Mouse (Mus musculus) liver, postnatal 0 days (tissue): Measurements from ENCODE around the gene Map1b. TPM values are rescaled to one million over a fixed set of nuclear protein-coding genes. Genes with fewer than 3 reads are reported as not detected.

Source experiments
- ATAC-seq: fragments of 200-750 bp; cut with Nextera tagmentation; 2 replicates; pipeline ENCODE4 v1.8.0; 2017; ENCODE audit warnings: mild to moderate bottlenecking, moderate library complexity
- DNase-seq: peaks from one replicate; pipeline ENCODE4 v3.0.0-alpha.2; 2016
- H3K27ac ChIP-seq: fragments of 300-500 bp; sonication (generic); 2 replicates; pipeline ENCODE4 v1.5.1; 2014; ENCODE audit warnings: antibody characterized with exemption, moderate library complexity, mild to moderate bottlenecking, low read depth
- H3K27me3 ChIP-seq: fragments of 300-500 bp; sonication (generic); 2 replicates; pipeline ENCODE4 v1.6.1; 2014; ENCODE audit warnings: low read length, control low read depth, mixed read lengths; ENCODE audit not compliant: insufficient read depth
- H3K36me3 ChIP-seq: fragments of 300-500 bp; sonication (generic); replicated peaks from 2 replicates; pipeline ENCODE4 v1.6.1; 2014; ENCODE audit warnings: mild to moderate bottlenecking, control low read depth, low read length, moderate library complexity, mixed read lengths; ENCODE audit not compliant: insufficient read depth
- H3K4me1 ChIP-seq: fragments of 300-500 bp; sonication (generic); 2 replicates; pipeline ENCODE4 v1.6.1; 2014; ENCODE audit warnings: antibody characterized with exemption, mild to moderate bottlenecking, control low read depth; ENCODE audit not compliant: insufficient read depth
- H3K4me2 ChIP-seq: fragments of 300-500 bp; sonication (generic); 2 replicates; pipeline ENCODE4 v1.6.1; 2014; ENCODE audit warnings: low read depth, mild to moderate bottlenecking, low read length, moderate library complexity, mixed read lengths
- H3K4me3 ChIP-seq: fragments of 300-500 bp; sonication (generic); 2 replicates; pipeline ENCODE4 v1.5.1; 2014; ENCODE audit warnings: low read depth, low read length
- H3K9ac ChIP-seq: fragments of 300-500 bp; sonication (generic); replicated peaks from 2 replicates; pipeline ENCODE4 v1.6.1; 2014; ENCODE audit warnings: mild to moderate bottlenecking, moderate library complexity
- H3K9me3 ChIP-seq: fragments of 300-500 bp; sonication (generic); 2 replicates; pipeline ENCODE4 v1.6.1; 2016; ENCODE audit warnings: mild to moderate bottlenecking, control low read depth, low read length, mixed read lengths
- CTCF ChIP-seq: sonication (generic); IDR thresholded peaks from 2 replicates; pipeline ENCODE4 v1.5.1; 2016; ENCODE audit warnings: antibody characterized with exemption, low read depth
- EP300 ChIP-seq: IDR thresholded peaks from 2 replicates; pipeline ENCODE4 v1.6.1; 2016; ENCODE audit warnings: antibody characterized with exemption, low read depth, mild to moderate bottlenecking
- WGBS: fragments of 180-500 bp; shearing (Covaris S2); extraction: QIAGEN DNeasy Blood & Tissue Kit; methylation state at CpG from one replicate; pipeline ENCODE4 v1.1.7; 2014; ENCODE audit not compliant: insufficient replicate concordance; 5-methylcytosine and 5-hydroxymethylcytosine counted together
- polyA plus RNA-seq: library from polyadenylated mRNA; unstranded; fragments of >200 nt; fragmentation: Nextera tagmentation; extraction: Ambion mirVana; gene quantifications from 2 replicates; pipeline ENCODE4 v1.2.1, GENCODE M21; 2015

Gene Map1b
- polyA plus RNA-seq, 1 experiment from 2014 or later: 1.2 TPM

- H3K27ac ChIP-seq: no peak overlapping the region
- H3K4me3 ChIP-seq: no peak overlapping the region
- no peaks in the 10 kb centered on the region for H3K4me1 ChIP-seq
- DNase-seq (no peak), ATAC-seq (no peak)
- H3K36me3 ChIP-seq: no peaks in the 10 kb centered on the region
- H3K27me3 ChIP-seq: no peaks in the 10 kb centered on the region
- no peaks in the 10 kb centered on the region for H3K9me3 ChIP-seq
- 79% methylated on average over 9 of the region's 9 CpGs for WGBS
- H3K4me2 ChIP-seq: no peak overlapping the region
- no peak overlapping the region for H3K9ac ChIP-seq
- no peak for TF ChIP-seq EP300
- no peak for TF ChIP-seq CTCF
Observed at GRCm38 (mm10) chr13:99434494-99434893, 81.8 kb downstream of the Map1b start.

GRCm38 (mm10) chr13:99433068-99434008 lies 83.0 kb downstream of the Map1b start:
- Histone ChIP-seq H3K27ac (no peak overlapping the region), H3K4me2 (no peak overlapping the region), H3K4me1 (no peaks in the 10 kb centered on the region), H3K36me3 (no peaks in the 10 kb centered on the region), H3K9me3 (no peaks in the 10 kb centered on the region), H3K9ac (no peak overlapping the region), H3K27me3 (no peaks in the 10 kb centered on the region), H3K4me3 (no peak overlapping the region)
- TF ChIP-seq CTCF (no peak), EP300 (no peak)
- 80% methylated on average over 29 of the region's 29 CpGs for WGBS
- ATAC-seq (no peak), DNase-seq (no peak)

- 78% methylated on average over 13 of the region's 13 CpGs for WGBS
- no peaks in the 10 kb centered on the region for H3K9me3 ChIP-seq
- no peak overlapping the region for H3K4me3 ChIP-seq
Observed at GRCm38 (mm10) chr13:99423581-99423980, 92.8 kb downstream of the Map1b start.

DNA sequence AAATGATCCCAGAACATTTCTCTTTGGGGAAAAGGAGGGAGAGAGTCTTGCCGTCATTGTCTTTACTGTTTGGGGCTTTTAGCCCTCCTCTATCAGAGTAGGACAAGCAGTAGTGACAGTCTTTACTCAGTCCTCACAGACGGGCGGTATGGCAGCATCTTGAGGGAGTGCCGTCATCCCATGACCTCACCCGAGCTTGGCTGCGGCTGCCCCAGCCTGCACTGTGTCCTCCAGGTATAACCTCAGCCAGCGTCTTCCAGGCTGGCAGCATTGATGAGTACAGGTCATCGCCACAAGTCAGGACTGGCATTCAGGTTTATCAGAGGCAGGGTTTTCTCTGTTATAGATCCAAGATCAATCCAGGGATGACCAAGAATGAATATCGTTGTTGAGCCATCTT lies 99.7 kb downstream of the Map1b start:
- TF ChIP-seq CTCF (no peak), EP300 (no peak)
- no peak for ATAC-seq
- H3K4me2 ChIP-seq: no peak overlapping the region
- 76% methylated on average over 9 of the region's 9 CpGs for WGBS
- no peak for DNase-seq
- H3K9ac ChIP-seq: no peak overlapping the region
- no peaks in the 10 kb centered on the region for H3K4me1 ChIP-seq
- no peak overlapping the region for H3K27ac ChIP-seq
- H3K27me3 ChIP-seq: no peaks in the 10 kb centered on the region
- no peak overlapping the region for H3K4me3 ChIP-seq
- no peaks in the 10 kb centered on the region for H3K9me3 ChIP-seq
- peaks cover 9% of the 10 kb centered on the region for H3K36me3 ChIP-seq

More at GRCm38 (mm10) chr13:99423581-99423980, 92.8 kb downstream of the Map1b start:
- H3K4me1 ChIP-seq: no peaks in the 10 kb centered on the region
- DNase-seq (no peak), ATAC-seq (no peak)
- no peak overlapping the region for H3K9ac ChIP-seq
- H3K27me3 ChIP-seq: no peaks in the 10 kb centered on the region
- TF ChIP-seq CTCF: no peak
- TF ChIP-seq EP300: no peak
- H3K27ac ChIP-seq: no peak overlapping the region
- no peak overlapping the region for H3K4me2 ChIP-seq
- no peaks in the 10 kb centered on the region for H3K36me3 ChIP-seq

DNA sequence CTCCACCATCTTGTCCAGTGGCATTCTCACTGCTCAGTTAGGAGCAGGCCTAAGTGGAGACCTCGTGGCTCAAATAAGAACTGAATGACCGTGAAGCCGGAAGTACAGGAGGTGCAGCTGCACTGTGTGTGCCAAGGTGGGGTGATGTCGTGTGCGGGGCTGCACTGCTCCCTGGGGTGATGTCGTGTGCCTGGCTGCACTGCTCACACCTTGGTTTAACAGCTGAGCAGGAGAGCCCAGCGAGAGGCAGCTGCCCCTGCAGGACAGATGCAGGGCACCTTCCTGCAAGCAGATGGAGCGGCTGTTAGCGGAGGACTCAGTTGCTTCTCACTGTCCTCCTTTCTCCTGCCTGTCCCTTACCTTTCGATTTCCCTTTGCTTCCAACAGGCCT lies 102.0 kb downstream of the Map1b start:
- DNase-seq: no peak
- 84% methylated on average over 10 of the region's 10 CpGs for WGBS
- Histone ChIP-seq H3K4me1 (no peaks in the 10 kb centered on the region), H3K4me3 (no peak overlapping the region), H3K27ac (no peak overlapping the region), H3K9me3 (no peaks in the 10 kb centered on the region), H3K9ac (no peak overlapping the region), H3K36me3 (peaks cover 16% of the 10 kb centered on the region), H3K4me2 (no peak overlapping the region), H3K27me3 (no peaks in the 10 kb centered on the region)
- no peak for ATAC-seq
- TF ChIP-seq EP300 (no peak), CTCF (no peak)

DNA sequence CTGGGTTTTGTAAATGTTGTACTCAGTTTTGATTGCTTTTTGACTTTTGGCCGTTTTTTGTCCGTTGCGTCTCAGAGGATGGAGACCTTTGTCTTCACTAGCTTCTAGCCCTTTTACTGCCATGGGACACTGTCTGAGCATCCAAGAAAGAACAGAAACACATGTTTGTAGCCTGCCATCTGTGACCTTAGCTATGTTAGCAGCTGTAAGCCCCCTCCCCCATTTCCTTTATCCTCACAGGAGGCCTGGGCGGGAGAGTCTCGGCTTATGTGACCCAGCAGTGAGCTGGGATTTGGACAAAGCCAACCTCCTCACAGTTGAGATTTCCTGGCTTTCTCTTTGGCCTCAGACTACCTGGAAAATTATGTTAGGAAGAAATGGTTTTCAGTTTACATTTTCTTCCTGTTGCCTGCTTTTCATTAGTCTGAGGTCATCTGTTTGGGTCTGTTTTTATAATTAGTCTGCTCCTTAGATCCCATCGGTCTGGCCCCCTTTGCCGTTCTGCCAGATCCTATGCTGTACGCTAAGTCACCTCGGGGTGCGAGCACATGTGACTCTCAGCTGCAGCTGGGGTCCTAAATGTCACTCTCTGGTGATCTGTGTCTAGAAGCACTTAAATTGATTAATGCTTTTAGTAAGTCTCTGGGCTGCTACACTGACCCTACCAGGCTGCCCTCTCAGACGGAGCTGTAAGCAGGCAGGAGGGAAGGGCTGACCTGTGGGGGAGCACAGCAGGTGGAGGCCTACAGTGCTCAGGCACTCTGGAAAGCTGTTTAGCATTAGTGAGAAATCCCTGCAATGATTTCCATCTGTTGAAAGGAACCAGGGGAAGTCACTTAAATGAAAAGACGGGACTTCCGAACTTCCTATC lies 102.6 kb downstream of the Map1b start:
- ATAC-seq: no peak
- DNase-seq: no peak

More for the DNA sequence above, 102.6 kb downstream of the Map1b start:
- H3K36me3 ChIP-seq: peaks cover 16% of the 10 kb centered on the region
- WGBS: 85% methylated on average over 13 of the region's 13 CpGs
- H3K4me2 ChIP-seq: no peak overlapping the region
- H3K9me3 ChIP-seq: no peaks in the 10 kb centered on the region
- H3K27ac ChIP-seq: no peak overlapping the region
- no peak overlapping the region for H3K9ac ChIP-seq
- no peaks in the 10 kb centered on the region for H3K4me1 ChIP-seq
- TF ChIP-seq EP300: no peak
- TF ChIP-seq CTCF: no peak
- no peaks in the 10 kb centered on the region for H3K27me3 ChIP-seq
- H3K4me3 ChIP-seq: no peak overlapping the region
